Mouse (Mus musculus): Measurements from ENCODE around the gene Knop1.

DNA sequence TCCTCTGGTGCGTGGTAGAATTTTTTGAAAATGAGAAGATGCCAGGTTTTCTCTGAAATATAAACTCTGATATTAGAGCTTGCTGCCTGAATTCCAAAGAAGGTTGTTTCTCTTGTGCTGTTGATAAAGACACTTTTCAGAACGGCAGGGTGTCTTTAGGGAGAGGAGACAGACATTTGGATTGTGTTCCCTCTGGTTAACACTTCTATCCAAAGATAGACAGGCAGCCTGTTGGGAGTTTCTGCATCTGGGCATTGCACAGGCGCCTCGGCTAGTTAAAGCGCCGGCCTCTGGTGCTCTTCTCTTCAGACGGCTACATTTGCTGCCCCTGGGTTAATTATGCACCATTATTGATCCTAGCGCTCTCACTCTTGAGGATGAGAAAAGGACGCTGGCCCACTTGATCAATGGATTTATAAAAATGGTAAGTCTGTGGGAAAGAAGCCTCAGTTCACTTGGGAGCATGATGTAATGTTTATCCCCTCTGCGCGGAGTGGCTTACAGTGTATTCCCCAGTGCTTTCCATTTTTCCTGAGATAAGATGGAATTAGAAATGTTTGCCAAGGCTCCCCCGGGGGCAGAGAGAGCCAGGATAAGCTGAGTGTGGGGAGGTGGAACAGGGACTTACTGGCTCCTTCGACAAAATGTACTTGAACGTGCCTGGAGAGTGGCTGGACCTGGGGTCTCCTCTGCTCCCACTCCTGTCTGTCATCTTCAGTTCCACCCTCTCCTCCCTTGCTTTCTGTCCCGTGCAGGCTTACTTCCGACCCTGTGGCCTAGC lies 49.2 kb downstream of the Knop1 start:
- TF ChIP-seq GATA1 (IDR thresholded peaks at IDR 0.05; ENCODE audit: borderline replicate concordance, low read length): no peak
- TF ChIP-seq FLI1 (IDR thresholded peaks at IDR 0.05; ENCODE audit: low read length): no peak

All from megakaryocyte, embryonic 14.5 days (primary cell).